Comparison of ENCODE assay signal across 29 mouse cellular contexts in the genomic region with DNA sequence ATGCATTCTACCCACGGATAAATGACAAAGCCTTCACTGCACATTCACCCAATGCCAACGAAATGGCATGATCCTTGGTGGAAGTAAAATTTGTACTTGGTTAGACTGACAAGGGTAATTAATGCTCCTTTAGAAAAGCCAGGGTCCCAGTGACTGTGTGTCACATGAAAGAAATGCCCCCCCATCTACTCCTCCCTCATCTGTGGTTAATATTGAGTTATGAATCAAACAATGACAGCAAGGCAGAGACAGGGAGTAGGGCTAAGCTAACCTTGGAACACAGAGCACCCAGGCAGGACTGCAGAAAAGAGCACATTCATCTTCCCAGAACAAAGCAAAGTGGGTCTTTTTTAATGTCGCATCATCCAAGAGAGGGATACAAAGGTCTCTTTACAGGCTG.
DNase-seq lines count a peak whose midpoint lies in the region; ATAC-seq and TF ChIP-seq lines count a peak whose summit lies in the region.
"Had no signal": no experiment of that assay in that cellular context is flagged by ENCODE, and none has a peak within 500 bp of the region (broad histone marks: within the 10 kb centered on the region; RNA-seq: fewer than 3 reads in every experiment).

No protein-coding gene starts in this region.

- TF ChIP-seq CTCF in brain, embryonic 14.5 days (IDR thresholded peaks at IDR 0.05; ENCODE audit: borderline replicate concordance, extremely low read depth, insufficient read depth, insufficient read length), result no peak

- no peaks in the 10 kb centered on the region for H3K27me3 ChIP-seq in forebrain, embryonic 13.5 days
- no peaks in the 10 kb centered on the region for H3K27me3 ChIP-seq in forebrain, embryonic 10.5 days (ENCODE audit: poor library complexity, severe bottlenecking)
- no peaks in the 10 kb centered on the region for H3K27me3 ChIP-seq in neural tube, embryonic 12.5 days (replicated peaks)
- no peaks in the 10 kb centered on the region for H3K27me3 ChIP-seq in neural tube, embryonic 15.5 days (replicated peaks)
- H3K27me3 ChIP-seq in heart, embryonic 11.5 days (ENCODE audit: control insufficient read depth, insufficient read depth, low read length), result no peaks in the 10 kb centered on the region
- H3K27me3 ChIP-seq: CH12.LX; embryonic facial prominence, embryonic 13.5 days; heart, embryonic 12.5 days; hindbrain, embryonic 15.5 days; kidney, embryonic 15.5 days; limb, embryonic 13.5 days; lung, embryonic 15.5 days had no signal

- no peaks in the 10 kb centered on the region for H3K4me1 ChIP-seq in forebrain, embryonic 13.5 days
- no peaks in the 10 kb centered on the region for H3K4me1 ChIP-seq in forebrain, embryonic 10.5 days
- H3K4me1 ChIP-seq in neural tube, embryonic 12.5 days, result no peaks in the 10 kb centered on the region
- H3K4me1 ChIP-seq in neural tube, embryonic 15.5 days, result no peaks in the 10 kb centered on the region
- H3K4me1 ChIP-seq in heart, embryonic 11.5 days (ENCODE audit: control insufficient read depth, insufficient read depth, low read length), result no peaks in the 10 kb centered on the region
- H3K4me1 ChIP-seq: embryonic facial prominence, embryonic 13.5 days; heart, embryonic 12.5 days; hindbrain, embryonic 15.5 days; kidney, embryonic 15.5 days; limb, embryonic 13.5 days; lung, embryonic 15.5 days had no signal

- no peak overlapping the region for H3K4me2 ChIP-seq in forebrain, embryonic 13.5 days
- H3K4me2 ChIP-seq in neural tube, embryonic 12.5 days (replicated peaks), result no peak overlapping the region
- H3K4me2 ChIP-seq in neural tube, embryonic 15.5 days, result no peak overlapping the region
- H3K4me2 ChIP-seq in heart, embryonic 11.5 days, result no peak overlapping the region
- H3K4me2 ChIP-seq: embryonic facial prominence, embryonic 13.5 days; heart, embryonic 12.5 days; hindbrain, embryonic 15.5 days; kidney, embryonic 15.5 days; limb, embryonic 13.5 days; liver, embryonic 11.5 days; lung, embryonic 15.5 days; midbrain, embryonic 11.5 days had no signal

- no peak for TF ChIP-seq POLR2A in brain, embryonic 14.5 days (IDR thresholded peaks at IDR 0.05; ENCODE audit: borderline replicate concordance, extremely low read depth, insufficient read depth, insufficient read length, poor library complexity, severe bottlenecking)

- H3K9ac ChIP-seq in forebrain, embryonic 13.5 days, result no peak overlapping the region
- H3K9ac ChIP-seq in neural tube, embryonic 12.5 days, result no peak overlapping the region
- H3K9ac ChIP-seq in neural tube, embryonic 15.5 days (replicated peaks), result no peak overlapping the region
- H3K9ac ChIP-seq in heart, embryonic 11.5 days (ENCODE audit: low read depth, low read length), result no peak overlapping the region
- H3K9ac ChIP-seq: embryonic facial prominence, embryonic 13.5 days; heart, embryonic 12.5 days; hindbrain, embryonic 15.5 days; kidney, embryonic 15.5 days; limb, embryonic 13.5 days; lung, embryonic 15.5 days had no signal

- peak; percentile 50; the same call in 1 of the 2 replicates for ATAC-seq in forebrain, embryonic 13.5 days
- ATAC-seq in neural tube, embryonic 12.5 days (ENCODE audit: low FRiP score, low read depth), result 0 out of 2 replicates have a peak, but pooled peaks have one; percentile 56
- no peak for ATAC-seq in neural tube, embryonic 15.5 days (ENCODE audit: low FRiP score)
- no peak for ATAC-seq in frontal cortex, adult (ENCODE audit: low TSS enrichment)
- ATAC-seq in heart, embryonic 11.5 days (replicated peaks; ENCODE audit: insufficient number of reproducible peaks, low FRiP score, low TSS enrichment), result no peak
- ATAC-seq: inflammation-experienced regulatory T-cells, adult 6 months; midbrain, embryonic 16.5 days had no signal

- H3K9me3 ChIP-seq in forebrain, embryonic 13.5 days (replicated peaks), result no peaks in the 10 kb centered on the region
- no peaks in the 10 kb centered on the region for H3K9me3 ChIP-seq in forebrain, embryonic 10.5 days
- H3K9me3 ChIP-seq in neural tube, embryonic 12.5 days, result no peaks in the 10 kb centered on the region
- H3K9me3 ChIP-seq in neural tube, embryonic 15.5 days (replicated peaks), result no peaks in the 10 kb centered on the region
- H3K9me3 ChIP-seq in heart, embryonic 11.5 days (replicated peaks; ENCODE audit: control insufficient read depth, low read length), result no peaks in the 10 kb centered on the region
- H3K9me3 ChIP-seq: embryonic facial prominence, embryonic 13.5 days; heart, embryonic 12.5 days; hindbrain, embryonic 15.5 days; kidney, embryonic 15.5 days; limb, embryonic 13.5 days; lung, embryonic 15.5 days had no signal

- no peaks in the 10 kb centered on the region for H3K36me3 ChIP-seq in forebrain, embryonic 13.5 days (ENCODE audit: poor library complexity, severe bottlenecking)
- no peaks in the 10 kb centered on the region for H3K36me3 ChIP-seq in forebrain, embryonic 10.5 days (replicated peaks)
- no peaks in the 10 kb centered on the region for H3K36me3 ChIP-seq in neural tube, embryonic 12.5 days
- H3K36me3 ChIP-seq in neural tube, embryonic 15.5 days, result no peaks in the 10 kb centered on the region
- no peaks in the 10 kb centered on the region for H3K36me3 ChIP-seq in heart, embryonic 11.5 days (ENCODE audit: control insufficient read depth, insufficient read depth, low read length)
- H3K36me3 ChIP-seq: embryonic facial prominence, embryonic 13.5 days; heart, embryonic 12.5 days; hindbrain, embryonic 15.5 days; kidney, embryonic 15.5 days; limb, embryonic 13.5 days; lung, embryonic 15.5 days had no signal

- H3K27ac ChIP-seq in forebrain, embryonic 13.5 days, result no peak overlapping the region
- H3K27ac ChIP-seq in forebrain, embryonic 10.5 days, result no peak overlapping the region
- no peak overlapping the region for H3K27ac ChIP-seq in neural tube, embryonic 12.5 days
- H3K27ac ChIP-seq in neural tube, embryonic 15.5 days (replicated peaks), result no peak overlapping the region
- no peak overlapping the region for H3K27ac ChIP-seq in heart, embryonic 11.5 days (ENCODE audit: low read depth, low read length)
- H3K27ac ChIP-seq: embryonic facial prominence, embryonic 13.5 days; hindbrain, embryonic 15.5 days; kidney, embryonic 15.5 days; left cerebral cortex, adult 2 months; limb, embryonic 13.5 days; lung, embryonic 15.5 days; stomach, postnatal 0 days had no signal

- DNase-seq in forebrain, embryonic 10.5 days (ENCODE audit: extremely low spot score, low spot score), result no peak
- peak; percentile 38 for DNase-seq in brain, embryonic 14.5 days (ENCODE audit: low read depth)
- DNase-seq: cerebellum, adult 2 months; cerebellum, postnatal 14 days; gastrocnemius, postnatal 25 days; heart, adult 18-20 months; kidney, adult 18-20 months; kidney, postnatal 25 days; right cerebral cortex, postnatal 4 days; thymus, adult 18-20 months; thymus, postnatal 25 days had no signal

- H3K4me3 ChIP-seq in forebrain, embryonic 13.5 days, result no peak overlapping the region
- H3K4me3 ChIP-seq in forebrain, embryonic 10.5 days, result no peak overlapping the region
- no peak overlapping the region for H3K4me3 ChIP-seq in neural tube, embryonic 12.5 days
- H3K4me3 ChIP-seq in neural tube, embryonic 15.5 days (replicated peaks), result no peak overlapping the region
- no peak overlapping the region for H3K4me3 ChIP-seq in heart, embryonic 11.5 days (ENCODE audit: low read depth, low read length)
- H3K4me3 ChIP-seq: embryonic facial prominence, embryonic 13.5 days; heart, embryonic 12.5 days; hindbrain, embryonic 15.5 days; kidney, embryonic 15.5 days; left cerebral cortex, adult 2 months; limb, embryonic 13.5 days; lung, embryonic 15.5 days had no signal

- 51% methylated on average over 3 of the region's 3 CpGs for WGBS in forebrain, embryonic 13.5 days
- WGBS in forebrain, embryonic 10.5 days, result 74% methylated on average over 3 of the region's 3 CpGs
- WGBS in neural tube, embryonic 12.5 days, result 24% methylated on average over 3 of the region's 3 CpGs
- 19% methylated on average over 3 of the region's 3 CpGs for WGBS in neural tube, embryonic 15.5 days
- WGBS in heart, embryonic 11.5 days (ENCODE audit: insufficient replicate concordance), result 79% methylated on average over 3 of the region's 3 CpGs

Comparison
In these comparisons a context has a peak if more than half of its experiments do, and no peak if none do; other contexts are left out.
1. ATAC-seq: peak in forebrain, embryonic 13.5 days (single experiment) and neural tube, embryonic 12.5 days (single experiment); none in neural tube, embryonic 15.5 days (single experiment), frontal cortex, adult (single experiment) and heart, embryonic 11.5 days (single experiment).